Mouse (Mus musculus): Measurements from ENCODE around the gene Gpr85.

The Gpr85 gene

DNA sequence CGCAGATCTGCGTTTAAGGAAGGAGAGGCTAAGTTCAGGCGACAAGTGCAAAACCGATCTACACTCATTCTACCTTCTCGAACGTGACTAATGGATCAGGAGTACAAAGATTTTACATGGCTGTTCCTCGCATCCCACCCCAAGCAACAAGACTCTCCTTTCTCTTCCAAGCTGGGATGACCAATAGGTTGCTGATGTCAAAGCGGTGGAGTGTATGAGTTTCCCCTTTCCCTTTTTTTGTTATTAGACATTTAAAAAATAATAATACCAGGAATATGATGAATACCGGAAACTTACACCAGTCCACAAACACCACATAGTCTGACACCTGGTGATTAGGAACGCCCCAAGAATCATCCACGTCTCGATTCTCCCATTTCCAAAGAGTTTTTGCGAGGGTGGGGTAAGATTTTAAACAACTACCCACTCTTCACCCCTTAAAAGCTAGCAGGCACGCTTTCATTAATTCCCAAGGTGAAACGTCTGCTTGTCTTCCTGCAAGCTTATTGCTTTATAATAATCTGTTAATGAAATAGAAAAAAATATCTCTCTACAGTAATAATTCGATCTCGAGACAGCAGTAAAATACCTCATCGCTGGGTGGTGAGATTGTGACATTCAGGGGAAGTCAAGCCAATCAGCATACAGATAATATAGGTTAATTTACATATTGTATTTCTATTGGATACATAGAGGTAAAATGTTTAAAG lies at the start of gene Gpr85:
Gene Gpr85 (minus strand): TSS at position 598 of the 710 bp plus-strand sequence.
- Histone ChIP-seq H3K36me3 (ENCODE audit: insufficient read depth, low read length) (no peaks in the 10 kb centered on the region), H3K4me3 (replicated peaks; ENCODE audit: low read length) (peak within 1 kb of the TSS; percentile 80), H3K27me3 (ENCODE audit: insufficient read depth, low read length) (peaks cover 31% of the 10 kb centered on the region), H3K9me3 (ENCODE audit: low read length) (no peaks in the 10 kb centered on the region), H3K4me1 (replicated peaks; ENCODE audit: low read depth, low read length) (peaks cover 13% of the 10 kb centered on the region)
- no peak for TF ChIP-seq CTCF (conservative IDR thresholded peaks at IDR 0.05; ENCODE audit: low read length)
- TF ChIP-seq NANOG (IDR thresholded peaks at IDR 0.05; ENCODE audit: borderline replicate concordance, low read length): no peak
- no peak for TF ChIP-seq POU5F1 (IDR thresholded peaks at IDR 0.05; ENCODE audit: borderline replicate concordance, low read length)

DNA sequence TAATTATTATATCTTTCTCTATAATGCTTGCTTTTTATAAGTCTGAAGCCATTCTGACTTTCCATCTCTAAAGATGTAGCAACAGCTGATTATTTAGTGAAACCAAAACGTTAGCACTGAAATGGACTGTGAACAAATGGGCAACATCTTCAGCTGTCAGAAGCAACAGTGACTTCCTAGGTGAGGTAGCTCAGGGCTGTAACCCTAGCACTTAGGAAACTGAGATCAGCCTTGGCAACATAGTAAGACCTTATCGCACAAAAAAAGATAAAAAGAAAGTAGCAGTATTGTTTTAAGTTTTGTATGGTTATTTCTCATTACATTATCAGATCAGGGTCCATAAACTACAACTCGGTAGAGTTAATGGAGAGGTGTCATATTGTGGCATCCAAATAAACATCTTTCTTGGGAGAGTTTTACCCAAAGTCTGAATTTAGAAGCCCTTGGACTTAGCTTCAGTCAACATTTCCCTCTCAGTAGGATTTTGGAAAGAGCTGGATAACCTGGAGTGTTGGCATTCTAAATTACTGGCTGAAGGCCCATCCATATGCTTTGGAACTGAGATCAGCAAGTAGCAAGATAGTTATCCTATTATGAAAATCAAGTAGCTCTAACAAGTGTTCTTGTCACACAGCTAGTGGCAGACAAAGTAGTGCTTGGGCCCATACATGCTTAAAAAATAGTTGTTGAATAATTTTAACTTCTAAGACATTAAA lies 45.3 kb upstream of the Gpr85 start:
- no peaks in the 10 kb centered on the region for H3K27me3 ChIP-seq (ENCODE audit: insufficient read depth, low read length)
- H3K4me3 ChIP-seq (replicated peaks; ENCODE audit: low read length): no peak overlapping the region
- H3K36me3 ChIP-seq (ENCODE audit: insufficient read depth, low read length): peaks cover 12% of the 10 kb centered on the region; the same call in 1 of the 2 replicates
- H3K9me3 ChIP-seq (ENCODE audit: low read length): no peaks in the 10 kb centered on the region
- TF ChIP-seq NANOG (IDR thresholded peaks at IDR 0.05; ENCODE audit: borderline replicate concordance, low read length) (no peak), POU5F1 (IDR thresholded peaks at IDR 0.05; ENCODE audit: borderline replicate concordance, low read length) (no peak), CTCF (conservative IDR thresholded peaks at IDR 0.05; ENCODE audit: low read length) (no peak)
- H3K4me1 ChIP-seq (replicated peaks; ENCODE audit: low read depth, low read length): no peaks in the 10 kb centered on the region

DNA sequence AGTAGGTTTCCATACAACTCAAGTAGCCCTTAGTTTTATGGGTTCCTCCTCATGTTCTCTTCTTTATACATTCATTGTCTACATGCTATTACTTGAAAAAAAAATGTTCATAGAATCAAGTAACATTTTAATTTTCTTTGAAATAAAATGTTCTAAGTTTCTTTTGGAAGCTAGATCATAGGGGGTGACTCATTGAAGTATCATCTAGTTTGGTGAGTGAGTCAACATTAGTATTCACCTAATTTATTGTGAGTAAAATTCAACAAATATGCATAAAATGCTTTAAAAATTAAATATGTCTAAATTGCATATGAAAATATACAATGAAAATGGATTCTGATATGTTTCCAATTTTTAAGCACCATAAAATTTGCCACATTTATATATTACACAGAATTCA lies 43.2 kb upstream of the Gpr85 start:
- H3K4me3 ChIP-seq (replicated peaks; ENCODE audit: low read length): no peak overlapping the region
- H3K9me3 ChIP-seq (ENCODE audit: low read length): no peaks in the 10 kb centered on the region
- no peaks in the 10 kb centered on the region for H3K27me3 ChIP-seq (ENCODE audit: insufficient read depth, low read length)
- TF ChIP-seq NANOG (IDR thresholded peaks at IDR 0.05; ENCODE audit: borderline replicate concordance, low read length): no peak
- TF ChIP-seq POU5F1 (IDR thresholded peaks at IDR 0.05; ENCODE audit: borderline replicate concordance, low read length): no peak
- no peak for TF ChIP-seq CTCF (conservative IDR thresholded peaks at IDR 0.05; ENCODE audit: low read length)
- no peaks in the 10 kb centered on the region for H3K4me1 ChIP-seq (replicated peaks; ENCODE audit: low read depth, low read length)
- H3K36me3 ChIP-seq (ENCODE audit: insufficient read depth, low read length): peaks cover 22% of the 10 kb centered on the region; the same call in 1 of the 2 replicates

DNA sequence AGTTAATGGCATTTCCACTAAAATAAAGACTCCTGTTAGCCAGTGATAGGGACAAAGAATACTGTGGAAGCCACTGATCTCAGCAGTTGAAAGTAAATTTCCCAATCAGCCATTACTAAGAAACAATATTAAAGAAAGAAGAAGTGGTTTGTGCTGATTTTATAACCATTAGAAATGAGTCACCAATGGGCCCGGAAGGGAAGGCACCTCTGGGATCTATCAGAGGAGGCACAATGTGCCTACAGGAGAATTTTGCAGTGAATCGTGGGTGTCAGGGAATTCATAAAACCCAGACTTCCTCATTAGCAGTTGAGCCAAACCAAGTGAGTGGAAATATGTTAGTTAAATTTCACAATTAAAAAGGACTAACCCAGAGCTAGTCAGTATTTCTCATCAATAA lies 34.2 kb upstream of the Gpr85 start:
- Histone ChIP-seq H3K36me3 (ENCODE audit: insufficient read depth, low read length) (peaks cover 15% of the 10 kb centered on the region; the same call in 1 of the 2 replicates), H3K4me3 (replicated peaks; ENCODE audit: low read length) (no peak overlapping the region), H3K4me1 (replicated peaks; ENCODE audit: low read depth, low read length) (peaks cover 12% of the 10 kb centered on the region), H3K9me3 (ENCODE audit: low read length) (no peaks in the 10 kb centered on the region), H3K27me3 (ENCODE audit: insufficient read depth, low read length) (no peaks in the 10 kb centered on the region)
- TF ChIP-seq CTCF (conservative IDR thresholded peaks at IDR 0.05; ENCODE audit: low read length): no peak
- no peak for TF ChIP-seq NANOG (IDR thresholded peaks at IDR 0.05; ENCODE audit: borderline replicate concordance, low read length)
- TF ChIP-seq POU5F1 (IDR thresholded peaks at IDR 0.05; ENCODE audit: borderline replicate concordance, low read length): no peak

DNA sequence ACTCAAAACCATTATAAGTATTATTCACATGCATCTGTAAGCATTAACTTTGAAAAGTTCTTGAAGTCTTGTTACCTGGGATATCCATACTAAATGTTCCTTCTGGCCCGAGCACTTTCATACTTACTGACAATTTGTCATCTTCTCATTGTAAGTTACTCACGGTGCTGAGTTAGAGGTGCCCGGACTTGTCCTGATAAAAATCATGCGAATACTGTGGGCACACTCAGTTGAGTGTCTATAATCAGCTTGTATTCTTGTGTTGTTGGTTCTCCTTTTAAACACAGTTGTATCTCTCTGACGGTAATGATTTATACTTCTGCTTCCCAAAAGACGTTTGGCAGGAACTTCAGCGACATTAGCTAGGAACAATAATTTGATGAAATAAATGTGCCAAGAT lies 32.3 kb upstream of the Gpr85 start:
- peaks cover 12% of the 10 kb centered on the region for H3K4me1 ChIP-seq (replicated peaks; ENCODE audit: low read depth, low read length)
- H3K36me3 ChIP-seq (ENCODE audit: insufficient read depth, low read length): peaks cover 26% of the 10 kb centered on the region
- peak overlapping the region; percentile 82 for H3K4me3 ChIP-seq (replicated peaks; ENCODE audit: low read length)
- H3K27me3 ChIP-seq (ENCODE audit: insufficient read depth, low read length): no peaks in the 10 kb centered on the region
- TF ChIP-seq POU5F1 (IDR thresholded peaks at IDR 0.05; ENCODE audit: borderline replicate concordance, low read length) (no peak), CTCF (conservative IDR thresholded peaks at IDR 0.05; ENCODE audit: low read length) (no peak), NANOG (IDR thresholded peaks at IDR 0.05; ENCODE audit: borderline replicate concordance, low read length) (no peak)
- no peaks in the 10 kb centered on the region for H3K9me3 ChIP-seq (ENCODE audit: low read length)

DNA sequence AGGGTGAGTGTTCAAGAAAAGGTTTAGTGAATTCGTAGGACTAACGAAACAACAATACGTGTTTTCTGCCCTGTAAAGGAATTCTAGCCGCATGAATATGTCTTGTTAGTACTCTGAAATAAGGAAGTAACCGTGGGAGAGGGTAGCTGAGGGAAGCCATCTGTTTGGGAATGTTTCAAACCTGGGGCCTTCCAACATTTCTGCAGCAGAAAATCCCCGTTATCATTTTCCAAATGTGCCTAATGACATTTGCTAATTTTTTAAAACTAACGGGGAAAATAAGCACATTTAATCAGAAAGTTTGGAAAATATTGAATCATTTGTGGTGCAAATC lies 31.9 kb upstream of the Gpr85 start:
- no peaks in the 10 kb centered on the region for H3K9me3 ChIP-seq (ENCODE audit: low read length)
- TF ChIP-seq POU5F1 (IDR thresholded peaks at IDR 0.05; ENCODE audit: borderline replicate concordance, low read length) (no peak), CTCF (conservative IDR thresholded peaks at IDR 0.05; ENCODE audit: low read length) (no peak), NANOG (IDR thresholded peaks at IDR 0.05; ENCODE audit: borderline replicate concordance, low read length) (no peak)
- peaks cover 26% of the 10 kb centered on the region for H3K36me3 ChIP-seq (ENCODE audit: insufficient read depth, low read length)
- peaks cover 12% of the 10 kb centered on the region for H3K4me1 ChIP-seq (replicated peaks; ENCODE audit: low read depth, low read length)
- peak overlapping the region; percentile 82 for H3K4me3 ChIP-seq (replicated peaks; ENCODE audit: low read length)
- no peaks in the 10 kb centered on the region for H3K27me3 ChIP-seq (ENCODE audit: insufficient read depth, low read length)

DNA sequence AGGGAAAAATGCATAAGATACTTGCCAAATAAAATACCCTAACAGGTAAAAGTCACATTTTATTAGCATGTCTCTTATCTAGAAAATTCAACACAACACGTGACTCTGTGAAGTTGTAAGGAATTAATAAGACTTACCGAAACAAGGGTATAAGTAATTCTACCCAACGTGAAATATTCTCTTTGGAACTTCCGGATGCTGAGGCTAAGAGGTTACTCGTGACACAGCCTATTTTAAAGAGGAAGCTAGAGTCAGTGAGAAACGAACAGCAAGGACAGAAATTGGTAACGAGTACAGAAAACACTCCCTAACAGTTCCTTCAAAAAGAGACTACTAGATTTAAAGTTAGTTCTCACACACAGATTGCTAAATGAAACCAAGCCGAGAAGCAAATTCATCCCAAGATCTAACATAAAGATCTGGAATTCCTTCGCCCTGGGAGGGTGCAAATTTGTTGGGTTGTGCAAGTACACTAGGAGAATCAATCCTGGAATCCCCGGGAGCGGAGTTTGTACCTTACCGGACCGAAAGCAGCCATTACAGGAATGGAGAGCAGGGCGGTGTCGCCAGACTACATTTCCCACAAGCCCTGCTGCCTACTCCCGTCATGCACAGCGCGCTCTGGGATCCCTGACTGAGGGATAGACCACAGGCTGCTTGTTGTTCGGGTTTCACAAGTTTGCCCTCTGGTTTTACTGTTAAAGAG lies 31.3 kb upstream of the Gpr85 start, which contains the start of gene 2610001J05Rik:
Gene 2610001J05Rik (minus strand): TSS at position 600 of the 706 bp plus-strand sequence.
- H3K4me1 ChIP-seq (replicated peaks; ENCODE audit: low read depth, low read length): peaks cover 12% of the 10 kb centered on the region
- TF ChIP-seq POU5F1 (IDR thresholded peaks at IDR 0.05; ENCODE audit: borderline replicate concordance, low read length) (no peak), NANOG (IDR thresholded peaks at IDR 0.05; ENCODE audit: borderline replicate concordance, low read length) (no peak), CTCF (conservative IDR thresholded peaks at IDR 0.05; ENCODE audit: low read length) (no peak)
- peaks cover 26% of the 10 kb centered on the region for H3K36me3 ChIP-seq (ENCODE audit: insufficient read depth, low read length)
- no peaks in the 10 kb centered on the region for H3K9me3 ChIP-seq (ENCODE audit: low read length)
- peak within 1 kb of the TSS; percentile 82 for H3K4me3 ChIP-seq (replicated peaks; ENCODE audit: low read length)
- no peaks in the 10 kb centered on the region for H3K27me3 ChIP-seq (ENCODE audit: insufficient read depth, low read length)

DNA sequence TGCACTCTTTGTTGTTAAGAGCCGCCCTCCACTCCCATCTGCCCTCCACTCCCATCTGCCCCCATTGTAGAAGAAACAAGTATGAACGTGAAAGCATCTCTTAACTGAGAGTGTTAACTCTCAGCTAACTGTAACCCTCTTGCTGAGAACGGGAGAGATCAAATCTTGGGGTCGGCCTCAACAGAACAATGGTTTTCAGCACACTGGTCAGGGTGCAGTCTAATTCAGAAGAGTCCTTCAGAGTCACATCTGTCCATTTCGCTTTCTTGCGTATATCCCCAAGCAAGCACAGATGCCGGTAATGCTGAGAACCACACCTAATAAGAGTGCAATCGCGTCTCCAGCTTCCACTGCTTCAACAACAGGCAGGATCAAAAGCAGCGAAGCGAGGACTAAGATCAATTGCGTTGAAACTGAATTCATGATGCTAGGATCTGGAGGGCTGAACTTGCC lies 30.6 kb upstream of the Gpr85 start:
- H3K4me3 ChIP-seq (replicated peaks; ENCODE audit: low read length): peak overlapping the region; percentile 82
- no peak for TF ChIP-seq NANOG (IDR thresholded peaks at IDR 0.05; ENCODE audit: borderline replicate concordance, low read length)
- TF ChIP-seq CTCF (conservative IDR thresholded peaks at IDR 0.05; ENCODE audit: low read length): no peak
- TF ChIP-seq POU5F1 (IDR thresholded peaks at IDR 0.05; ENCODE audit: borderline replicate concordance, low read length): no peak
- peaks cover 27% of the 10 kb centered on the region for H3K36me3 ChIP-seq (ENCODE audit: insufficient read depth, low read length)
- peaks cover 12% of the 10 kb centered on the region for H3K4me1 ChIP-seq (replicated peaks; ENCODE audit: low read depth, low read length)
- H3K27me3 ChIP-seq (ENCODE audit: insufficient read depth, low read length): no peaks in the 10 kb centered on the region
- no peaks in the 10 kb centered on the region for H3K9me3 ChIP-seq (ENCODE audit: low read length)
